Mouse (Mus musculus) bone marrow, adult 2 months (tissue): ENCODE data around the gene Dcbld2. TPM values are rescaled to one million over a fixed set of nuclear protein-coding genes. Genes with fewer than 3 reads are reported as not detected.

Experiments
- H3K27ac ChIP-seq: fragments of 200-500 bp; 2 replicates; pipeline ENCODE4 v1.5.1; 2012; ENCODE audit warnings: low read depth, mild to moderate bottlenecking, control low read depth, inconsistent platforms, low read length; ENCODE audit not compliant: control insufficient read depth, poor library complexity, insufficient read depth
- H3K4me1 ChIP-seq: fragments of 200-500 bp; 2 replicates; pipeline ENCODE4 v1.6.1; 2011; ENCODE audit warnings: low read length; ENCODE audit not compliant: control insufficient read depth, insufficient read depth
- H3K4me3 ChIP-seq: fragments of 200-500 bp; replicated peaks from 2 replicates; pipeline ENCODE3; 2011; ENCODE audit warnings: mild to moderate bottlenecking, low read depth, low read length, control low read depth; ENCODE audit not compliant: control insufficient read depth
- CTCF ChIP-seq: fragments of 200-500 bp; IDR thresholded peaks from 2 replicates; pipeline ENCODE4 v1.5.1; 2011; ENCODE audit warnings: low read length, control low read depth; ENCODE audit not compliant: control insufficient read depth, insufficient read depth
- POLR2A ChIP-seq: fragments of 200-500 bp; IDR thresholded peaks from 2 replicates; pipeline ENCODE4 v1.6.1; 2011; ENCODE audit warnings: low read depth, mild to moderate bottlenecking, control low read depth, low read length, borderline replicate concordance; ENCODE audit not compliant: control insufficient read depth
- WGBS: fragments of 180-500 bp; shearing (Covaris S2); methylation state at CpG from one replicate; pipeline ENCODE4 v1.1.7; 2018; 5-methylcytosine and 5-hydroxymethylcytosine counted together
- polyA plus RNA-seq: library from polyadenylated mRNA; stranded (reverse); fragments of >200 nt; gene quantifications from 2 replicates; pipeline ENCODE4 v1.2.4, GENCODE M21; 2011; ENCODE audit warnings: low replicate concordance; ENCODE audit not compliant: missing spikeins, insufficient read depth, insufficient read length

Dcbld2 gene
- polyA plus RNA-seq, 1 experiment: 10.4 TPM

DNA sequence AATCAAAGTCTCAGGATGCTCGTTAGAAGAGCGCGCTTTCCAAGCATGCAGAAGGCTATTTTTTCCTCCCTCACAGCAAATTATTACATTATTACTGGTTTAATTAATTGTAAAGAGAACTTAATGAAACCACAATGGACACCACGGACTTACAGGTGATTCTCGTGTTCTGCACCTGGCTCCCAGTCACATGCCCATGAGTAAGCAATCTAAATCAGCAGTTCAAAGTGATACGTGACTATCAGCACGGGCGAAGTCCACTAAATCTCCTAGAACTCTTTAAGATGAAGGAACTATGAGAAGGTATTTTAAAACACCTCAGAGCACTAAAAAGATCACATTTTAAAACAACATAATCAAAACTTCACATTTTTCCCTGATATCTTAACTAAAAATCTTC lies 61.8 kb downstream of the Dcbld2 start:
- no peaks in the 10 kb centered on the region; the same call in 1 of the 2 replicates for H3K4me1 ChIP-seq
- no peak for TF ChIP-seq POLR2A
- no peak for TF ChIP-seq CTCF
- 91% methylated on average over 8 of the region's 8 CpGs for WGBS
- no peak overlapping the region for H3K4me3 ChIP-seq
- no peak overlapping the region for H3K27ac ChIP-seq

DNA sequence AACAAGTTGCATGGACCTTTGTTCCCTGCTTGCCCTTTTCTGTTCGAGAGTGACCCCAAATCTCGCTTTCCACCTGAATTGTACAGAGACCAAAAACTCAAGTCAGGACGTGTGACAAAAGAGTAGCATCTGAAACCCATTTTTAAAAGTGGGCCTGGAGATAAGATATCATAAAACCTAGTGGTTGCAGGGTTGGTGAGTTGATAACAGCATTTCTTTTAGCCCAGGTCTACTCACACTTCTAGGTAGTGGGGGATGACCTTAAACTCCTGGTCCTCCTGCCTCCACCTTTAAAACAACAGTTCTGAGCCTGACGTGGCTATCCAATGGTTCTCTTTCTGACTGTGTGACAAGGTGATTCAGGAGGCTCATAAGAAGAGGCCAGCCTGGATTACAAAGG lies 62.6 kb downstream of the Dcbld2 start:
- WGBS: 72% methylated on average over 4 of the region's 4 CpGs
- TF ChIP-seq CTCF (no peak), POLR2A (no peak)
- no peak overlapping the region for H3K27ac ChIP-seq

DNA sequence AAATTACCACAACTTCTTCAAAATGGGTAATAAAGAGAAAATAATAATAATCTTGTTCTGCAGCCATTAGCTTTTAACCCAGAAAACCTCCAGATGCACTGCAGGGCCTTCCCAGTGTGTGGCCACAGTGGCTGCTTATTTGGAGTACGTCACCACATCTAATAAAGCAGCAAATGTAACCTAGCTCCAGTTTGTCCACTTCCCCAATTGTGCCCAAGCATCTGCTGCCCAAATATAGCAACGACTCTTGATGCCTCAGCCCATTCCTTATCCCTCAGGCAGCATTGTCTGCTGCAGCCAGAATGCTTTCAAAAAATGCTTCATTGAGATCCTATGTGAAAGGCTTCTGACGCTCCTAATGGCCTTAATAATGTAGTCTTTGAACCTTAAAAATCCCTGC lies 66.6 kb downstream of the Dcbld2 start:
- 40% methylated on average over 3 of the region's 3 CpGs for WGBS
- H3K27ac ChIP-seq: no peak overlapping the region

More for the DNA sequence above, 62.6 kb downstream of the Dcbld2 start:
- Histone ChIP-seq H3K4me1 (no peaks in the 10 kb centered on the region), H3K4me3 (no peak overlapping the region)

DNA sequence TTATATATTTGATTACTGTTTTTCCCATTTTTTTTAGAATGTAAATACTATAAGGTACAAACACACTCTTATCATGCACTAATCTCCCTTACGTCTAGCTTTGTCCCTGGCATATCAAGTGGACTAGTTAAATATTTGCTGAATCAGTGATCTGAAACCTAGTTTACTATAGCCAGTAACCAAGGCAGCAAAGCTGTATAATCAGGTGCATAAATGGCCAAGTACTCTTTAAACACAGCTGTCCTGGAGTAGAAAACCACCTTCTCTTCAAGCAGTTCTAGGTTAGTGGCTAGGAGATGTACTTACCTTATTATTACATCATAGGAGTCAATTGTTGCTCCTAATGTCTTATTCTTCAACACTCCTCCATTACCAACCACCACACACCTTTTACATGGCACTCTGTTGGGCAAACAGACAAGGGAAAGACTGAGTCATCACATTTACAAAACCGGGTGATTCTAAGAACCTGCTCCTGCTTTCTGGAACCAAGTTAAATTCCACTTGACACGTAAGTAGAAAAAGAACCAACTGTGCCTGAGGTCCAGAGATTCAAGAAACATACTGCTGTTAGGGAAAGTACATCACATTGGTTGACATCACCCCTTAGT lies 67.4 kb downstream of the Dcbld2 start:
- Histone ChIP-seq H3K4me3 (no peak overlapping the region), H3K4me1 (peaks cover 5% of the 10 kb centered on the region; the same call in 1 of the 2 replicates), H3K27ac (no peak overlapping the region)
- 70% methylated on average over 3 of the region's 3 CpGs for WGBS
- TF ChIP-seq CTCF (no peak), POLR2A (no peak)

More for the DNA sequence above, 66.6 kb downstream of the Dcbld2 start:
- Histone ChIP-seq H3K4me1 (peaks cover 3% of the 10 kb centered on the region; the same call in 1 of the 2 replicates), H3K4me3 (no peak overlapping the region)
- TF ChIP-seq CTCF (no peak), POLR2A (no peak)

DNA sequence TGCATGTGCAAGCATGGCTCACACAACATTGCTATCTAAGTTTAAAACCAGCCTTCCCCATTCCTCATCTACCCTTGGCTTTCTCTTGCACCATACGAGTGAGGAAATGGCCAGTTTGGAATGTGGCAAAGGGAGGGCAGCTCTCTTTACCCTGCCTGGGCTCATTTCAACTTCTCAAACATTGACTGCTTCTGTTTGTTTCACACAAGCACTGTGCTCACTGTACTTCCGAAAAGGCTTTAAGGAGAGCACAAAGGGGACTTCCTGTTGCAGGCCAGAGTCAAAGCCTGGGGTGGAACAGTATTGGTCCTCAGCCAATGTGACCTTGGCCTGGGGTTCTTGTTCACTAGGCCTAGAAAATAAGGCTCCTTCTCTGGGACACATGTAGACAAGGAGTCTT lies 68.1 kb downstream of the Dcbld2 start:
- no peak for TF ChIP-seq POLR2A
- TF ChIP-seq CTCF: no peak
- 0 out of 2 replicates have a peak overlapping the region, but pooled peaks have one; percentile 15 for H3K27ac ChIP-seq
- WGBS: 29% methylated on average over 2 of the region's 2 CpGs
- H3K4me3 ChIP-seq: no peak overlapping the region
- H3K4me1 ChIP-seq: peaks cover 6% of the 10 kb centered on the region; the same call in 1 of the 2 replicates

DNA sequence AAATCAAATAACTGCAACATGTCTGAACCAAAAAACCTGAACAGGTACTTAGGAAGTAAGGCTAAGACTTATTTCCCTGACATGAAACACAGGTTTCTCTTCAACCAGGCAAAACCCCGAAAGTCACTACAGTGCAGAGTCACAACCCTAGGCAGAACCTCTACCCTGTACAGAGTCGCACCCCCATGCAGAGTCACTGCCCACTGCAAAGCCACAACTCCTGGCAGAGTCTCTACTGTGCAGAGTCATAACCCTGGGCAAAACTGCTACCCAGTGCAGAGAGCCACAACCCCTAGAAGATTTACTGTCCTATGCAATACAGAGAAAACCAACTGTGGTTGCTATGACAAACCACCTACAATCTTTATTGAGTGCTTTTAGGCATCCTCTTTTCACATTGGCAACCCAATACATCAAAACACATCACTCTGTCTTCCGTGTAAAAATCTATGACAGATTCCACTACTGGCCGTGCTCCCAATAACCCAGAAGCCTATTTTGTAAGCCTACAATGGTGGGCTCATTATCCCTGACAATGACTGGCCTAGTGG lies 71.7 kb downstream of the Dcbld2 start:
- TF ChIP-seq POLR2A (no peak), CTCF (no peak)
- Histone ChIP-seq H3K27ac (no peak overlapping the region), H3K4me3 (no peak overlapping the region), H3K4me1 (peaks cover 9% of the 10 kb centered on the region; the same call in 1 of the 2 replicates)
- 27% methylated on average over 4 of the region's 4 CpGs for WGBS

DNA sequence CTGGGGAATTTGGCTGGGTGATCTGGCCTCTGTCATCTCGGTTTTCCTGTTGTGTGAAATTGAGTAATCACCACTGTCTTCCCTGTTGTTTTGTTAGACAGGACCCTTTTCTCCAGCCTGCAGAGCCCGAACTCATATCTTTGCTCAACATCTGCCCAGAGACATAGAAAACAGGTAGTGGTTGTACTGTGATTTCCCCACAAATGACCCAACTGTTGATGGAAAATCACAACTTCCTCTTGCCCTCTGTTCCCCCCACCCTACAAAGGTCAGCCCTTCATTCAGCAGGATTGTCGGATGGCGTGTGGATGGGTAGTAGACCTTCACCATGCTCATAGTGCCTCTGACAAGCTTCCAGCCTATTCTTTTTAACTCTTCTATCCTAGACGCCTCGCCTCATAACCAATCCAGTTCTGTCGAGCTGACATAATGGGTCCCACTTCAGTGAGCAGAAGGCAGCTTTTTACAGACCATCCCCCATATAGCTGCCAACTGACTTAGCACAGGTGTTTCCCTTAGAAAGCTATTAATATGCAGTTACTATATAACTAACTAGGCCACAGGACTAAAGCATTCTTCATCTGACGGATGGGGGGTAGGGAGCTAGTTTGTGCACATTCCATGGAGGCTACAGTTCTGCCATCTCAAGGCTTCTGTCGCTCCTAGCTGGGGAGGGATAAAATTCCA lies 73.1 kb downstream of the Dcbld2 start:
- Histone ChIP-seq H3K4me3 (no peak overlapping the region), H3K4me1 (peaks cover 6% of the 10 kb centered on the region; the same call in 1 of the 2 replicates), H3K27ac (peak overlapping the region; percentile 60)
- TF ChIP-seq POLR2A: no peak
- TF ChIP-seq CTCF: no peak
- 13% methylated on average over 9 of the region's 9 CpGs for WGBS

DNA sequence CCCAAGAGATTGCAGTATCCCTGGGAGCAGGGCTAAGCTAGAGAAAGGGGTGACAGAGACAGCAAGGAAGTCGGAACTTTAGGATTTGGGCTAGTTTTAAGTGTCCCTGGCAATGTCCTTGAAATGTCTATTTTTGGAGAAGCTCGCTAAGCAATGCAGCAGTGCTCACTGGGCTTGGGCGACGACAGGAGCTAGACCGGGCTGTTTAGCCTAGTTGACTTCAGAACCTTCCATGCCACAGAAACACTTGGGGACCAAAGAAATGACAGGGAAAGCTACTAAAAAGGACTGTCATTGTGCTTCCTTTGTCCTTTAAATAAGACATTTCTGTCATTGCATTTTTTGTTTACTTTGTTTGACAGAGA lies 73.6 kb downstream of the Dcbld2 start:
- no peak overlapping the region for H3K4me3 ChIP-seq
- TF ChIP-seq POLR2A: no peak
- TF ChIP-seq CTCF: no peak
- peaks cover 6% of the 10 kb centered on the region; the same call in 1 of the 2 replicates for H3K4me1 ChIP-seq
- peak overlapping the region; percentile 60 for H3K27ac ChIP-seq
- 41% methylated on average over 5 of the region's 5 CpGs for WGBS
